Mouse (Mus musculus) adrenal gland, adult 10 weeks (tissue): ENCODE data around the gene Olfr739. TPM values are rescaled to one million over a fixed set of nuclear protein-coding genes. Genes with fewer than 3 reads are reported as not detected.

Source experiments
- polyA plus RNA-seq: library from polyadenylated mRNA; stranded (reverse); fragments of 350-450 nt; fragmentation: Illumina TruSeq; extraction: RNeasy Lipid Tissue Mini Kit (QIAGEN cat#74804); gene quantifications from one replicate; pipeline ENCODE4 v1.2.3, GENCODE M21; 2014; ENCODE audit warnings: low read depth, low replicate concordance

Gene Olfr739
- polyA plus RNA-seq: not detected

GRCm38 (mm10) chr14:50418326-50418725 is at the start of gene Olfr739:
Gene Olfr739, plus strand, starts transcription at chr14:50418626.

GRCm38 (mm10) chr14:50380863-50381262 is 37.6 kb upstream of the Olfr739 start, which contains the start of gene Olfr736:
Gene Olfr736, plus strand, starts transcription at chr14:50381163.

GRCm38 (mm10) chr14:50407268-50407667 is 11.2 kb upstream of the Olfr739 start, which contains the start of gene Olfr738:
Gene Olfr738, plus strand, starts transcription at chr14:50407568.

GRCm38 (mm10) chr14:50445245-50445644 is 26.8 kb downstream of the Olfr739 start, which contains the start of gene Olfr740:
Gene Olfr740, plus strand, starts transcription at chr14:50445545.

GRCm38 (mm10) chr14:50472438-50472837 is 54.0 kb downstream of the Olfr739 start, which contains the start of gene Olfr741:
Gene Olfr741, plus strand, starts transcription at chr14:50472738.

Other genes starting within 250 kb of the Olfr739 start
- not detected for gene Olfr730, start 230.4 kb upstream of the Olfr739 start, polyA plus RNA-seq
- gene Olfr731, start 176.8 kb upstream of the Olfr739 start, polyA plus RNA-seq: not detected
- gene Olfr732, start 134.4 kb upstream of the Olfr739 start, polyA plus RNA-seq: not detected
- gene Olfr733, start 117.1 kb upstream of the Olfr739 start, polyA plus RNA-seq: not detected
- not detected for gene Olfr734, start 91.9 kb upstream of the Olfr739 start, polyA plus RNA-seq
- not detected for gene Olfr735, start 69.8 kb upstream of the Olfr739 start, polyA plus RNA-seq
- not detected for gene Tlr11, start 60.7 kb upstream of the Olfr739 start, polyA plus RNA-seq
- not detected for gene Olfr736, start 37.5 kb upstream of the Olfr739 start, polyA plus RNA-seq
- gene Olfr738, start 11.1 kb upstream of the Olfr739 start, polyA plus RNA-seq: not detected
- not detected for gene Olfr740, start 26.9 kb downstream of the Olfr739 start, polyA plus RNA-seq
- not detected for gene Olfr741, start 54.1 kb downstream of the Olfr739 start, polyA plus RNA-seq
- not detected for gene Olfr742, start 85.0 kb downstream of the Olfr739 start, polyA plus RNA-seq
- not detected for gene Olfr743, start 103.2 kb downstream of the Olfr739 start, polyA plus RNA-seq
- gene Olfr744, start 196.3 kb downstream of the Olfr739 start, polyA plus RNA-seq: not detected
- not detected for gene Olfr745, start 220.8 kb downstream of the Olfr739 start, polyA plus RNA-seq
- not detected for gene Olfr746, start 228.5 kb downstream of the Olfr739 start, polyA plus RNA-seq